Mouse (Mus musculus): ENCODE data around the gene Galr2. TPM values are rescaled to one million over a fixed set of nuclear protein-coding genes. Genes with fewer than 3 reads are reported as not detected.

Galr2 gene
- polyA plus RNA-seq, 1 experiment from 2014 or later: 0.13 TPM

DNA sequence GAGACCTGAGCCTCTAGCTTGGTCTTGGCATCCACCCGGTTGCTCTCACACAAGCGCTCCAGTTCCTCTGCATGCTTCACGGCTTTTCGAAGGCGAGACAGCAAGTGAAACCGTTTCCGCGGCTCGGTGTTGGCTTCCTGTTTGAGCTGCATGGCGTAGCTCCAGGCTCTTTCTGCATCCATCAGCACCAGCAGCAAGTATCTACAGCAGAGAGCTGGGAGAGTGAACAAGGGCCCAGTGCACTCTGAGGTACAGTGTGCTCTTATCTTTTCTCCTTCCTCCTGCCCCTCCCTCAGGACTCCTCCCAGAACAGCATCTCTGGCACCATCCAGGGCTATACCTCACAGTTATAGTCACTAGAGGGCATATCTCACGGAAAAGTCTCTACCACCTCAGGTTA is 15.4 kb upstream of the Galr2 start:
- Histone ChIP-seq H3K9ac (replicated peaks; ENCODE audit: low read depth, low read length) (no peak overlapping the region), H3K4me1 (ENCODE audit: control insufficient read depth, insufficient read depth, low read length) (no peaks in the 10 kb centered on the region), H3K4me2 (replicated peaks; ENCODE audit: low read depth, low read length) (no peak overlapping the region), H3K36me3 (ENCODE audit: control insufficient read depth, insufficient read depth, low read length) (peaks cover 94% of the 10 kb centered on the region), H3K4me3 (ENCODE audit: low read depth, low read length) (no peak overlapping the region), H3K27ac (ENCODE audit: low read length) (no peak overlapping the region), H3K27me3 (ENCODE audit: control insufficient read depth, insufficient read depth, low read length) (no peaks in the 10 kb centered on the region), H3K9me3 (ENCODE audit: control insufficient read depth, low read depth, low read length) (no peaks in the 10 kb centered on the region)
- ATAC-seq (ENCODE audit: insufficient number of reproducible peaks, insufficient read depth, low FRiP score, low read depth): no peak
- WGBS: 89% methylated on average over 11 of the region's 11 CpGs

GRCm38 (mm10) chr11:116265850-116266249 is 14.9 kb upstream of the Galr2 start:
- Histone ChIP-seq H3K9me3 (ENCODE audit: control insufficient read depth, low read depth, low read length) (no peaks in the 10 kb centered on the region), H3K4me1 (ENCODE audit: control insufficient read depth, insufficient read depth, low read length) (no peaks in the 10 kb centered on the region), H3K4me3 (ENCODE audit: low read depth, low read length) (no peak overlapping the region), H3K9ac (replicated peaks; ENCODE audit: low read depth, low read length) (no peak overlapping the region), H3K36me3 (ENCODE audit: control insufficient read depth, insufficient read depth, low read length) (peaks cover 89% of the 10 kb centered on the region), H3K27ac (ENCODE audit: low read length) (no peak overlapping the region), H3K4me2 (replicated peaks; ENCODE audit: low read depth, low read length) (no peak overlapping the region), H3K27me3 (ENCODE audit: control insufficient read depth, insufficient read depth, low read length) (no peaks in the 10 kb centered on the region)
- ATAC-seq (ENCODE audit: insufficient number of reproducible peaks, insufficient read depth, low FRiP score, low read depth): no peak
- 81% methylated on average over 4 of the region's 4 CpGs for WGBS

- no peaks in the 10 kb centered on the region for H3K9me3 ChIP-seq (ENCODE audit: control insufficient read depth, low read depth, low read length)
- peaks cover 5% of the 10 kb centered on the region for H3K4me1 ChIP-seq (ENCODE audit: control insufficient read depth, insufficient read depth, low read length)
- WGBS: 83% methylated on average over 8 of the region's 8 CpGs
- ATAC-seq (ENCODE audit: insufficient number of reproducible peaks, insufficient read depth, low FRiP score, low read depth): no peak
- H3K9ac ChIP-seq (replicated peaks; ENCODE audit: low read depth, low read length): no peak overlapping the region
- no peak overlapping the region for H3K4me3 ChIP-seq (ENCODE audit: low read depth, low read length)
- H3K27ac ChIP-seq (ENCODE audit: low read length): no peak overlapping the region
- no peaks in the 10 kb centered on the region for H3K27me3 ChIP-seq (ENCODE audit: control insufficient read depth, insufficient read depth, low read length)
- peaks cover 78% of the 10 kb centered on the region for H3K36me3 ChIP-seq (ENCODE audit: control insufficient read depth, insufficient read depth, low read length)
- H3K4me2 ChIP-seq (replicated peaks; ENCODE audit: low read depth, low read length): no peak overlapping the region
Measured at GRCm38 (mm10) chr11:116267637-116268036, 13.1 kb upstream of the Galr2 start.

DNA sequence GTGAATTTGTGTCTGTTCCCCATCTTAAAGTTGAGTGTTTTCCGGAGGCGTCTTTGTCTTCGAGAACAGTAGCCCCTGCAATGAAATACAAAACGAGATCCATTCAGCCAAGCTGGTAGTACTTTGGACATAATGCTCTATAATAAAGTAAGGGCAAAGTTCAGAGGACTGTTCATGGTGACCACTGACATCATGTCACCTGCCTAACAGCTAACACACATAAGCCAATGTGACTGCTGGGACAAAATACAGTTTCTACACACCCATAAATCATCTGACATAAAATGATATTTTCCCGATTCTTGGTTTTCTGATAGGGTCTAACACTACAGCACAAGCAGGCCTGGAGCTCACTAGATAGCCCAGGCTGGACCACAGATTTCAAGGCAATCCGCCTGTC is 12.4 kb upstream of the Galr2 start:
- H3K4me3 ChIP-seq (ENCODE audit: low read depth, low read length): no peak overlapping the region
- H3K27ac ChIP-seq (ENCODE audit: low read length): no peak overlapping the region
- WGBS: 95% methylated on average over 6 of the region's 6 CpGs
- peaks cover 10% of the 10 kb centered on the region for H3K4me1 ChIP-seq (ENCODE audit: control insufficient read depth, insufficient read depth, low read length)
- no peak for ATAC-seq (ENCODE audit: insufficient number of reproducible peaks, insufficient read depth, low FRiP score, low read depth)
- H3K9me3 ChIP-seq (ENCODE audit: control insufficient read depth, low read depth, low read length): no peaks in the 10 kb centered on the region
- no peak overlapping the region for H3K4me2 ChIP-seq (replicated peaks; ENCODE audit: low read depth, low read length)
- peaks cover 71% of the 10 kb centered on the region for H3K36me3 ChIP-seq (ENCODE audit: control insufficient read depth, insufficient read depth, low read length)
- no peaks in the 10 kb centered on the region for H3K27me3 ChIP-seq (ENCODE audit: control insufficient read depth, insufficient read depth, low read length)
- no peak overlapping the region for H3K9ac ChIP-seq (replicated peaks; ENCODE audit: low read depth, low read length)

DNA sequence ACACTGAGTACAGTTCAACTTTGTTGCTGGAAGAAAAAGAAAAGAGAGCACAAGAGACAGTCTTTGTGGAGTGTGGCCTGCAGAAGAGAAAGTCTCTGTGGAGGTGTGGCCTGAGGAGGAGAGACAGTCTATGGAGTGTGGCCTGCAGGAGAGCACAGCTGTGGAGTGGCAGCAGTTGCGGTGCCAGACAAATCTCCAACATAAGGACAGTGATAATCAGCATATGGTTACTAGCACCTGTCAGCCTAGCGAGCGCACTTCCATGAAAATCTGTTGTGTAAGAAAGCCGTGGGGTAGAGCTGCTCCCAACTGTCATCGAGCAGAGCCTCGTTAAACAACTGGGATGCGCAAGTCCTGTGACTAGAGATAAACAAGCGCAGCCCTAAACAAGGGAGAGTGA is 11.2 kb upstream of the Galr2 start:
- ATAC-seq (ENCODE audit: insufficient number of reproducible peaks, insufficient read depth, low FRiP score, low read depth): no peak
- no peak overlapping the region for H3K27ac ChIP-seq (ENCODE audit: low read length)
- peaks cover 59% of the 10 kb centered on the region for H3K36me3 ChIP-seq (ENCODE audit: control insufficient read depth, insufficient read depth, low read length)
- H3K4me3 ChIP-seq (ENCODE audit: low read depth, low read length): no peak overlapping the region
- WGBS: 91% methylated on average over 8 of the region's 8 CpGs
- H3K27me3 ChIP-seq (ENCODE audit: control insufficient read depth, insufficient read depth, low read length): no peaks in the 10 kb centered on the region
- H3K4me1 ChIP-seq (ENCODE audit: control insufficient read depth, insufficient read depth, low read length): peaks cover 10% of the 10 kb centered on the region
- no peaks in the 10 kb centered on the region for H3K9me3 ChIP-seq (ENCODE audit: control insufficient read depth, low read depth, low read length)
- no peak overlapping the region for H3K4me2 ChIP-seq (replicated peaks; ENCODE audit: low read depth, low read length)
- no peak overlapping the region for H3K9ac ChIP-seq (replicated peaks; ENCODE audit: low read depth, low read length)

GRCm38 (mm10) chr11:116272589-116273468 is 7.9 kb upstream of the Galr2 start:
- no peak for ATAC-seq (ENCODE audit: insufficient number of reproducible peaks, insufficient read depth, low FRiP score, low read depth)
- Histone ChIP-seq H3K27me3 (ENCODE audit: control insufficient read depth, insufficient read depth, low read length) (no peaks in the 10 kb centered on the region), H3K4me3 (ENCODE audit: low read depth, low read length) (peak overlapping the region; percentile 96), H3K4me1 (ENCODE audit: control insufficient read depth, insufficient read depth, low read length) (peaks cover 13% of the 10 kb centered on the region), H3K9me3 (ENCODE audit: control insufficient read depth, low read depth, low read length) (no peaks in the 10 kb centered on the region), H3K4me2 (replicated peaks; ENCODE audit: low read depth, low read length) (peak overlapping the region; percentile 58), H3K36me3 (ENCODE audit: control insufficient read depth, insufficient read depth, low read length) (peaks cover 30% of the 10 kb centered on the region), H3K27ac (ENCODE audit: low read length) (no peak overlapping the region), H3K9ac (replicated peaks; ENCODE audit: low read depth, low read length) (peak overlapping the region; percentile 96)
- 52% methylated on average over 12 of the region's 12 CpGs for WGBS

DNA sequence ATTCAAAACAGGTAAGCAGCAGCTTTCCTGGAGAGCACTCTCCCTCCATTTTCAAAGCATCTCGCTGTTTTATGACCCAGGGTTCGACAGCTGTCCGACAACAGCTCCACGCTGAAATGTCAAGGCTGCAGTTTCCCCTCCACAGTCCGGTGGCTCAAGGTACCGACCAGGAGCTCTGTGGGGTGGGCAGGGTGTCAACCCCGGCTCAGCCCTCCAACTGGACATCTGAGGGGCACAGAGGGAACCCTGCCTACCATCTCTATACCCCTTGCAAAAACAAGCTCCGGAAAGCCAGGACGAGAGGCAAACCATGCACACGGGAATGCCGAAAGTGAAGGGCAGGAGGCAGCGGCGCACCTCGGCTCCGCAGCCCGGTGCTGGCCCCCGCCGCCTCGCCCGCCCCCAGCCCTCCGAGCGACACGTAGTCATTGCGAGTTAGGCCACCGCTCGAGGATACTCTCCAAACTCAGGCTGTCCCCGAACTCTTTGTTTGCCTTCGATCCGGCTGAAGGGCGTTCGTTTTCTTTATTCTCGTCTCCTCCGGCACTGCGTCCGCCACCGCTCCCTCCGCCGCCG is 7.2 kb upstream of the Galr2 start:
- Histone ChIP-seq H3K4me1 (ENCODE audit: control insufficient read depth, insufficient read depth, low read length) (peaks cover 13% of the 10 kb centered on the region), H3K27me3 (ENCODE audit: control insufficient read depth, insufficient read depth, low read length) (no peaks in the 10 kb centered on the region), H3K4me2 (replicated peaks; ENCODE audit: low read depth, low read length) (peak overlapping the region; percentile 58), H3K9me3 (ENCODE audit: control insufficient read depth, low read depth, low read length) (no peaks in the 10 kb centered on the region), H3K4me3 (ENCODE audit: low read depth, low read length) (peak overlapping the region; percentile 96), H3K27ac (ENCODE audit: low read length) (peak overlapping the region; percentile 85), H3K36me3 (ENCODE audit: control insufficient read depth, insufficient read depth, low read length) (peaks cover 22% of the 10 kb centered on the region), H3K9ac (replicated peaks; ENCODE audit: low read depth, low read length) (peak overlapping the region; percentile 96)
- ATAC-seq (ENCODE audit: insufficient number of reproducible peaks, insufficient read depth, low FRiP score, low read depth): no peak
- WGBS: under 1% methylated on average over 33 of the region's 39 CpGs

GRCm38 (mm10) chr11:116274045-116274666 is 6.6 kb upstream of the Galr2 start, which contains the start of gene Srp68:
Gene Srp68 (minus strand): TSS chr11:116274217.
- 3% methylated on average over 32 of the region's 32 CpGs for WGBS
- Histone ChIP-seq H3K4me3 (ENCODE audit: low read depth, low read length) (peak within 1 kb of the TSS; percentile 96), H3K27ac (ENCODE audit: low read length) (peak within 1 kb of the TSS; percentile 85), H3K9me3 (ENCODE audit: control insufficient read depth, low read depth, low read length) (no peaks in the 10 kb centered on the region), H3K27me3 (ENCODE audit: control insufficient read depth, insufficient read depth, low read length) (no peaks in the 10 kb centered on the region), H3K36me3 (ENCODE audit: control insufficient read depth, insufficient read depth, low read length) (peaks cover 17% of the 10 kb centered on the region), H3K4me1 (ENCODE audit: control insufficient read depth, insufficient read depth, low read length) (peaks cover 13% of the 10 kb centered on the region), H3K9ac (replicated peaks; ENCODE audit: low read depth, low read length) (peak within 1 kb of the TSS; percentile 96), H3K4me2 (replicated peaks; ENCODE audit: low read depth, low read length) (peak within 1 kb of the TSS; percentile 58)
- peak; percentile 98 for ATAC-seq (ENCODE audit: insufficient number of reproducible peaks, insufficient read depth, low FRiP score, low read depth)
